Mouse (Mus musculus) layer of hippocampus, postnatal 10 days (tissue): Measurements from ENCODE around the gene Eno3. TPM values are rescaled to one million over a fixed set of nuclear protein-coding genes. Genes with fewer than 3 reads are reported as not detected.
A peak's percentile ranks its signal among the peaks of the same experiment; 100 is the strongest.

Experiments
- DNase-seq, 2 experiments: peaks; one replicate each; pipeline ENCODE4 v3.0.0; 2021; ENCODE audit warnings: low spot score in 2 of 2
- total RNA-seq, 2 experiments: library from RNA; stranded (reverse); gene quantifications; 2 replicates each; pipeline ENCODE4 v1.2.3; 2021

Gene Eno3
- total RNA-seq, 2 experiments from 2014 or later = 5.1 to 10.5 TPM

DNA sequence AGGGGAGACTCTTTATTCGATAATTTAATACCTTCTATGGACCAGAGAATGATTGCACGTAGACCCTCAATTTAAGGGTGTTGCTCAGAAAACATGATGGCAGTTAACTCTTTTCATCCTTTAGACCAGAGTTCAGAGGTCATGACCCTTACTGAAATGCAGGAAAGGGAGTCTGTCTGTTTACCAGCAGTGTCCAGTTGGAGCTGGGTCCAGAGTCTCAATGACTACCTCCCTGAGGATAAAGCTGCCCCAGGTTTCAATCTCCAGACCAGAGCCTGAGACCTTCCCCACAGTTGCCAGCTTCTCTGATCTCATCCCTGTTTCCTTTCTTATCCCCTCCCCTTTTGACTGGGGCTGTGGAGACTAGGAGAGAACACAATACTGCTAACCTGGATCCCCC is 21.6 kb downstream of the Eno3 start:
- no peak for DNase-seq

DNA sequence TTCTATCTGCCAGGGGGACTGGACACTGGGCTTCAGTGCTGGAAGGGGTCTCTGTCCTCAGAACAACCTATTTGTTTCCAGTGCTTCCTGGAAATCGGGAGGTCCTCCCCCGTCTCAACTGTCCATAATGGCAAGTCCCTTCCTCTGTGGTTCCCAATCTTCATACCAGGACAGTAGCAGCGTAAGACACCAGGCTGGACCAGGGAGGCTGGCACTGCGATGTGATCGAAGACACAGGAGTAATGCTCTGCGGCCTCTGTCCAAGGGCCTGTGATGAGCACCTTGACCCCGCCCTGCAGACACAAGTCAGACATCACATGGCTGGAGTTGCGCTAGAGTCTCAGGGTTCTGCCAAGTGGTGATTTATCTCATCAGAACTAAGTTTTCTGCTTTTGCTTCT is 22.4 kb downstream of the Eno3 start:
- DNase-seq = no peak

DNA sequence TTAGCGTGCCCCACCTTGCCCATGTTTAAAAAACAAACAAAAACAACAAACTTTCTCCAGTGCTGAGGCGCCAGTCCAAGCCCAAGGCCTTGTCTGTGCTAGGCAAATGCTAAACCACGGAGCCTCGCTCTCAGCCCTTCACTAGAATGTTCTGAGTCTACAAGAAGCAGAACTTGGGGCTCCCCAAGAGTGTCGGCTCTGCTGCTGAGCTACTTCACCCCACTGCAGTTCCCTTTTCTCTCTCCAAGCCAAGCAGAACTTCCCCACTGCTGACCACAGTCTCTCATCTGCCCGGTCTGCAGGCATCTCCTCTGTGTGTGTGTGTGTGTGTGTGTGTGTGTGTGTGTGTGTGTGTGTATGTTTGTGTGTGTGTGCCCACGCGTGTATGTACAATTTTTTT is 22.9 kb downstream of the Eno3 start:
- DNase-seq = no peak

DNA sequence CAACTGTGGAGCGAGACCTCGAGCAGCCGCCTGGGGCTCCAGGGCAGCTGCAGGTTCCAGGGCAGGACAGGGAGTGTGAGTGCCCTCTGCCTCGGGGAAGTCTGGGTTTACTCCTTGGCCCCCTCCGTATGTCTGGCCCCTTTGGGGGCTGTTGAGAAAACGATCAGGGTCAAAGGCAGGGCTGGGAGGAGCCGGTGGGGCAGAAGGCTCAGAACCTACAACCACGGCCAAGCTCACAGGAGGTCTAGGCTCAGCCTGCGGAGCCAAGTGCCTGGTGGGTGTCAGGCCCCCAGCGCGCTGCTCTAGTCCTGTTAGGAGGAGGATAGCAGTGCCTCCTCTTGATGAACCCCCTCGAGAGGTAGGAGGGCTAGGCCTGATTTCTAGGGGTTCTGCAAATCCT is 24.2 kb downstream of the Eno3 start:
- DNase-seq = no peak

DNA sequence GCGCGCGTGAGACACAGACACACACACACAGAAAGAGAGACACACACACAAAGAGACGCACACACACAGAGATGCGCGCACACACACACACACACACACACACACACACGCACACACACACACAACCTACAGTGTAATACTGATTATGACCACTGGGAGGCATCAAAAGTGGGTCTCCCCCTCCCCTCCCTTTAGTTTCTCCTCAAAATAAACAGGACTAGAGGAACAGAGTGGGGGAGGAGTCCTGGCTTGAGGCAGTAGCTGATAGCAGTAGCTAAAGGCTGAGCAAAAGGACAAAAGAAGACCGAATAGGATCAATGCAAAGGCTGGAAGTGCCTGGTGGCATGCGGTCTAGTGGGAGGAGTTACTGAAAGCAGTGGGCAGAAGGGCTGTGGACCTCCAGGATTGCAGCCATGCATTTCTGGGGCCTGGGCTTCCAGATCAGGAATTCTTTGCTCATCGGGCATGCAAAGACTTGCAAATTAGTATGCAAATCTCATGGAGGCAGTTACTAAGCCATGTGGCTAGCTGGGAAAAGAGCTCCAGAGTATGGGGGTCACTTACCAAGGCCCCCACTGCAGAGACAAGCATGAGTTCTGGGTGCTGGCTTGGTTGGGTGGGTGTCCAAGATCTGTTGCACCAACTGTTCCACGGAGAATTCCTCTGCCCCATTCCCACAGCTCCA is 25.0 kb downstream of the Eno3 start:
- DNase-seq = peak; percentile 64 to 69

DNA sequence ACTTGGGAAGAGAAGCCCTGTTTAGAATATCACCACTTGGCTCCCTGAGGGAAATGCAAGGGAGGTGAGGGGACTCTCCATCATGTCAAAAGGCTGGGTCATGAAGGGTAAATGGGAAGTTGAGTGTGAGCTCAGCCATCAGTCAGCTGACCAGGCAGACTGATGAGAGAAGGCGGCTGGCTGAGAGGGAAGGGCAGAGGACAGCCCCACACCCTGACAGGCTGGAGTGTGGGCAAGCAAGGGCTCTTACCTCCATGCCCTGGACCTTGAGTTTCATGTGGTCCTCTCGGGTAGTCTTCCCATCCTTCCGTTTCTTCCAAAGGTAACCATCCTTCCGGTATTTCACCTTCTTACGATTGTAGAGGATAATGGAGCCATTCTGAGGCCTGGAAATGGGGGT is 26.6 kb downstream of the Eno3 start:
- no peak for DNase-seq

DNA sequence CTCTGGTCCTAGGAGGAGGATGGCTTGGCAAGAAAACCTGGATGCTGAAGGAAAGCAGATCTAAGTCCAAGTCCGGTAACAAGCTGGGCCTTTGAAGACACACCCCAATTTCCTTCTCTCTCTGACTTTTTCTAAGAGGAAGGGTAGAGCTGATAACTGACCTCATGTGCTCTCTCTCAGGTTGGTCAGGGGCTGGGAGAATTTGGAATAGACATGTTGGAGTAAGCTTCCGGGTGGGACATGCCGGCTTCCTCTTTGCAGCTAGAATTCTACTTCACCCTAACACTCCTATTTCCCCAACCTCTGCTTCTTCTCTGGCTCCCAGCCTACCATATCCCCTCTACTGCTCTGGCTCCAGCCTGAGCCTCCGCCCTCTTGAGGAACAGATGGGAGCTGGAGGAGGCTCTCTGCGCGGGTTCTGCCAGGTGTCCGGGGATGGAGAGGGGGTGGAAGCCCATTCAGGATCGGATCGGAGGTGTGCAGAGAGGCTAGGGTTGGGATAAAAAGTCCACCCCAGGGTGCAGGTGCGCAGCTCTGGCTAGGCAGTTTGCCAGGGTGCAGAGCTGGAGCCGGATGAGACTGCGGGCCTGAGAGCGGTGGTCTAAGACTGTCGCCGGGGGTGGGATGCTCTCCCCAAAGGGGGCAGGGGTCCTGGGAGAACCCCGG is 30.0 kb downstream of the Eno3 start:
- peak; percentile 58 to 59 for DNase-seq

DNA sequence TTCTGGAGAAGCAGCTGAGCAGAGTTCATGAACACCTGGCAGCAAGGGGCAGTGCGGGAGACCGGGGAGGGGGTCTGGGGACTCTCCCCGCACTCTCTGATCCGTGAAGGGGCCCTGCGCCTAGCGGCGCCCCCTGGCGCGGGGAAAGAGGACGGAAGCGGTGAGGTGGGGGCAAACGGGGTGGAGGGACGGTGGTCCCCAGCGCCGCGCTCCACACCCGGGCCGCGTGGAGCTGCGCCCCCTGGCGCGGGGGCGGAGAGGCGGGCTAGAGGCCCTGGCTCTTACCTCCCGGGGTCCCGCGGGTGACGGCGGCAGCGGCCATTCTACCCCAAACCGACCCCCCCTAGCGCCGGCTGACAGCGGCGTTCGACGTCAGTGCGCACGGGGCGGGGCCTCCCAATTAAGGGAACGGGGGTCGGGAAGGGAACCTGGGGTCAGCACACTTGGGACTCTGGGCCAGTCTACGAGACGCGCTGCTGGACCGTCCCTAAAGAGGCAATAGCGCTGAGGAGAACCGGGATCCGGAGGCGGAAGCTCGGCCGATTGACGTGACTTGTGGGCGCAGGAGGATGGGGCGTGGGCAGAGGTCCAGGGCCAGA is 30.7 kb downstream of the Eno3 start, which contains the start of gene Camta2:
Camta2 (minus strand) TSS at position 505 of the 599 bp plus-strand sequence.
- peak; percentile 90 to 92 for DNase-seq

DNA sequence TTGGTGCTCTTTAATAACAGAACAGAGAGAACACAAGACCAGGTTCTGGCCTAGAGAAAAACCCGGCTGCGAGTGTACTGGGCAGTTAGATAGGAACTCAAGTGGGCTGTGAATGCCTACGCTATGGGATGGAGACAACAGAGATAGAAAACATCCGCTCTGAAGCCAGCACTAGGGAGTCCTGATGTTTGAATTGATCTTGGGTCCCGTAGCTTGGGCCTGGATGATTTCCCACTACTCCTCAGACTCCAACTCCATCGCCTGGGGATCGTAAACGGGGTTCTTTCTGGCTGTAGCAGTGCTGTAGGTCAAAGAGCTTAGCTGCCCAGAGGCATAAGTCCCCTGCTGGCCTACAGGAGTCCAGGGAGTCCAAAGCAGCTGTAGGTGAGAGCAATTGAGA is 31.4 kb downstream of the Eno3 start:
- DNase-seq = no peak

DNA sequence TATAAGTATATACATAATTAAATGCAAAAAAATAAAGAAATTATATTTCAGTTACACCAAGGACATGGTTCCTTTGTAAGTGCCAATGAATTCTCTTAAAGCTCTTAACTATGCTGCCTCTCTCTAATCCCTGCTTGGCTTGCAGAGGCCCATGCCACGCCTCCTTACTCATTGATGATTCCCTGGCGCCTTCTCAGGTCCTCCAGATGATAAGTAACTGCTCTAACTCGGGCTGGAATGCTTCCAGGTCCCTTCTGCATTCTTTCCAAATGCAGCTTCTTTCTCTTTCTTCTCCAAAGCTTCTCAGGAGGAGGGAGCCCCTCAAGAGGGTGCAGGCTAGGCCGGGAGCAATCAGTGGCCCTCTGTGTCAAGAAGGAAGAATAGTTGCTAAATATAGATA is 32.6 kb downstream of the Eno3 start:
- no peak for DNase-seq

DNA sequence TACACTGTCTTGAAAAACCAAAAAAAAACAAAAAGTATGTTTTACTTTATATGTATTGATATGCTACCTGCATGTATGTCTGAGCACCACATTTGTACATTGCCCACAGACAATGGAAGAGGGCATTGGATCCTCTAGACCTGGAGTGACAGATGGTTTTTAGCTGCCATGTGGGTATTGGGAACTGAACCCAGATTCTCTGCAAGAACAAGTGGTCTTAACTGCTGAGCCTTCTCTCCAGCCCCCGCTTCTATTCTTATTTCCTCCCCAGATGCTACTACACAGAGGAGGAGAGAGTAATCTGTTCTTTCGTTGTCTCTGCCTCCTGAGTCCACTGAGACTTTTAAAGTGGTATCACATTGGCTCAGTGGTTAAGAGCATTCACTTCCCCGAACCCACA is 36.5 kb downstream of the Eno3 start:
- no peak for DNase-seq

DNA sequence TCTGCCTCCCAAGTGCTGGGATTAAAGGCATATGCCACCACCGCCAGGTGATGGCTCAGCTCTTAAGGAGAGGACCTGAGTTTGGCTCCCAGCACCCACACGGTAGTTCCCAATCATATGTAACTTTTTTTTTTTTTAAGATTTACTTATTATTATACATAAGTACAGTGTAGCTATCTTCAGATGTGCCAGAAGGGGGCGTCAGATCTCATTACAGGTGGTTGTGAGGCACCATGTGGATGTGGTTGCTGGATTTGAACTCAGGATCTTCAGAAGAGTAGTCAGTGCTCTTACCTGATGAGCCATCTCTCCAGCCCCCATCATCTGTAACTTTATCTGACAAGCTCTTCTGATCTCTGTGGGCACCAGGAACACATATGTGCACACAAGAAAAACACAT is 40.4 kb downstream of the Eno3 start:
- DNase-seq = no peak

DNA sequence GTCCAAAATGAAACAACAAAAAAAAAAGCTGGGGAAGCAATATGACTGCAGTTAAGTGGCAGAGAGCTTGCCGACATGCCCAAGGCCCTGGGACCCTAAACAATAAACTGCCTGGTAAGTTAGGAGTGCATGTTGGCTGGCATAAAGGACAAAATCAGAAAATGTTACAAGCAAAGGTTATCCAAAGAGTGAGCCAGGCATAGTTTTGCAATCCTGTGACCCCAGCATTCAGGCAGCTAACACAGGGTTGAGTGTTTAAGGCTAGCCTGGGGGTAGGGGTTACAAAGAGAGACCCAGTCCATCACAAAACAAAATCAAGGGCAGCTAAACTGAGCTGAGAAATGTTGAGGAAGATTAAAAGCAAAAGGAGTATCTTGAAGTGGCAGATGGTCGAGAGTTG is 42.0 kb downstream of the Eno3 start:
- DNase-seq = no peak

DNA sequence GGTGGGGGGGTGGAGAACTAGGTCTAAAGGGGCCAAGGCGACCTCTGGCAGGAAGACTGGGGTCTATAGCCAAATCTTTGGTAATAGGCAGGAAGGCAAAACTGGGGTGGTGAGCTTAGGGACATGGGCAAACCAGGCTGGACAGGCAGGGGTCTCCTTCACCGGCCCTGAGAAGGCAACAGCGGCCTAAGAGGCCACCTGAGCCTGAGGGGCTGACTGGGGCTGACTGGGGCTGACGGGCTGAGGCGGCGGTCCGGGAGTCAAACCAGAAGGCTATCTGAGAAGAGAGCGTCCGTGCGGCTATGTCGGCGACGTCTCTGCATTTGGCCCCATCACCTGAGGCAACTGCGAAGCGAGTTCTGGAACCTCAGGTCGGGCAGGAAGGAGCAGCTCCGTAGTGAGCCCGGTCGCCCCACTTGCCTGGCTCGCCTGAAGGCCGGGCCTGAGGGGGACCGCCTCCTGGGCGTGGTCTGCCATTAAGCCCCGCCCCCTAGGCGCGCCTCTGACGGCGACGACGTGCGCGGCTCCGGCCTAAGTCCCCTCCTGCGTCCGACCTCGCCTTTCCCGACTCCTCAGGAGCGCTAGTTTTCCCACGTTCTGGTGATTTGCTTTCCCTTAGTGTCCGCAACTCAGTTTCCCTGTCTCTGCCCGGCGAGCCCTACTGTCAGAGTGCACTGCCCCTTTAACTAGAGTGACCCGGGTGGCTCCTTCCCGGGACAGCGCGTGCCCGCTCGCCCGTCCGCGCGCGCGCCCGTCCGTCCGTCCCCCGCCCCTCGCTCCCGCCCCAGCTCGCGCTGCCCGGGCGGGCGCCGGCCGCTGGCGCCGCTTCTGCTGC is 42.9 kb downstream of the Eno3 start, which contains the start of the genes Inca1 and Kif1c:
Inca1 (minus strand) TSS at position 434 of the 835 bp plus-strand sequence.
Kif1c (plus strand) TSS at position 827 of the 835 bp plus-strand sequence.
- peak; percentile 98 for DNase-seq

DNA sequence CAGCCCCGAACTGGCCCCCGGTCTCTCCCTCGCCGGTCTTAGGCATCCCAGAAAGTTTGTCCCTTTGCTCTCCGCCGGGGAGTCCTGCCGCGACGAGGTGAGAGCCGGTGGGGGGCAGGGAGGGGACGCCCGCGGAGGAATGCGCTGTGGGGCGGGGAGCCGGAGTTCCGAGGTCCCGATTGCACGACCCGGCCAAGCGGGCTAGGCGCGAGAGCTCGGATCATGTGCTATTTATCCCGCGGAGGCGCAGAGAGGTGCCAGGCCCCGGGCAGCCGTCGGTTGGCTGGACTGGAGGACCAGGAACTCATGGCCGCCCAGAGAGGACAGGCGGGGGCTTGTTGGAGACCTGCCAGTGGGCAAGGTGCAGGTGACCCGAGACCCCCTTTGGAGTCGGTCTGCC is 43.6 kb downstream of the Eno3 start:
- peak; percentile 60 to 72 for DNase-seq

DNA sequence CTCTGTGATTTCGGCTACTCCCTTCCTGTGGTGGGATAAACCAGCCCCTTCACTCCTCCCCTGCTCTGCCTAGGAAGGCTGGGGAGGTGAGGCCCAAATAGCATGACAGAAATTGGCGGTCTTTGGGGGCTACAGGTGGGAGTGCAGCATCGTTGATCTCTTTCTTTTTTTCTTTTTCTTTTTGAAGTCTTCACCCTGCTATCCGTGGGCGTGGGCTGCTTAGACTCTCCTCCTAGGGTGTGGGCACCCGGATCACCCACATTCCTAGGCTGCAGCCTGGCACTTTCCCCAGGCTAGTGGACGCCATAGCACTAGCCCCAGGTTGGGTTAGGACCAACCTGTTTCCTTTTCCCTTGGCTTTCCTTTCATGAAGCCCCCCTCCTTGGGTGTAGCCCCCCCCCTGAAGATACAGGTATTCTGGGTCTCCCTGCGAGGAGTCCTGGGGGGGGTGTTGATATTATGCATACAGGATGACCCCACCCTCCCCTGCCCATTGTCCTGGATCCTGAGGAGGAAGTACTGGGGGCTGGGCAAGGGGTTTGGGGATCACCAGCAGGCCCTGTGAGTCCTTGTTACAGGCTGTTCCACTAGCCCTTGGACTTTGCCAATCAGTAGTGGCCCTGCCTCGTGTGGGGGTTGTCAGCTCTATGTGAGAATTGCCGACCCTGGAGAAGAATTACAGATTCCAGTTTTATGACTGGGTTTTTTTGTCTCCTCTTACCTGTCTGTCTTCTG is 44.4 kb downstream of the Eno3 start:
- DNase-seq = no peak

DNA sequence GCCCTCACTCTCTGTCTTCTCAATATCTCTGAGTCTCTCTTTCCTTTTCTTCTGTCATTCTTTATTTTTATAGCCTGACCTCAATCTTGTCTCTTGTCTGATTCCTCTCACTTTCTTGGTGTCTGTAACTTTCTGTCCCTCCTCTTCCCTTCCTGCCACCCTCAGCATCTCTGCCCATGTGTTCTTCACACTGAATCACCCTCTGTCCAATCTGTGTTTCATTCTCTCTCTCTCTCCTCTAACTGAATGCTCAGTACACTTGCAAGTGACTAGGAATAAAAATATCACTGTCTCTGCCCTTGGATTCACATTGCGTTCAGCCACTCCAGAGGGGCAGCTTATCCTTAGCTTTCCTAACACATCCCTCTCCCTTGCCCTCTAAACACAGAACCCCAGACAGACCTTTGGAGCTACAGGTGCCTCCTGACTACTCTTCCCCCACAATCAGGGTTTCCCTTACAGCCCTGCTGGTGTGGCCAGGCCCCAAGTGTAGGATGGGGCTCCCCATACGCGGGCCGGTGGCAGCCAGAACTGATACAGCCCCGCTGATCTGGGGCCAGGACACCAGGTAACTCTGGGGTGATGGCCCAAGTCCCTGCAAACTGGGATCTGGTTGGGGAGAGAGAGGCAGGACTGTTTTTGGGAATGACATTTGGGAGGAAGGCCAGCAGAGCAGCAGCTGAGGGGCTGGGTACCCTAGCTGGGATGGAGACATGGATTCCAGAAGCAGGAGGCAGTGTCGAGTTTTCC is 45.2 kb downstream of the Eno3 start:
- no peak for DNase-seq

DNA sequence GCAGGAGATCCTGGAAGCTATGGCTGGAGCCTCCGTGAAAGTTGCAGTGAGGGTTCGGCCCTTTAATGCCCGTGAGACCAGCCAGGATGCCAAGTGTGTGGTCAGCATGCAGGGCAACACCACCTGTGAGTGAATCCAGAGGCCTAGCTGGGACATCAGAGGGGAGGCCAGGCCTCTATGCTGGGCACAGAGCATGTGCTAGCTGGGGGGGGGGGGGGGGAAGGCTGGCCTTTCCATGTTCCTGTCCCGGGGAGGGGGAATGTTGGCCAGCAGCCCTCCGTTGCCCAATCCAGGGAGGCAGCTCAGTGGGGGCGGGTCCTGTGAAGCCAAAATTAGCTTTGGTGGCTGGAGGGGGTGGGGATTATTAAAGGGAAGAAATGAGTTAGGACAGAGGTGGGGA is 45.8 kb downstream of the Eno3 start:
- DNase-seq = no peak

DNA sequence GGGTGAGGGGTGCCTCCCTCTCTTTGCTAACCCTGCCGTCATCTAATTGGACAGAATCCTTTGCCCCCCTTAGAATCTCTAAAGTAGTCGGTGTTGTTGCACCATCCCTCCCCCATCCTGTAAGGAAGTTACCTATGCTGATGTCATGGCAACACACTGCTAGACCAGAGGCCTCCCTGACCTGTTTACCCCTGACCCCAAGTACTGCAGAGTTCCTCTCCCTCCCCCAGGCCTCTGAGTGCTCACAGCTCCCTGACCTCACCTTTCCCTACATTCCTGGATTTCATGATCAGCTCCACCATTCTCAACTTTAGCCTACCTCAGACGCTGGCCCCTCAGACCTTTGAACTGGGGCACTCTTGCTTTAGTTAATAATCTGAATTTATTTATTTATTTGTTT is 49.1 kb downstream of the Eno3 start:
- no peak for DNase-seq

DNA sequence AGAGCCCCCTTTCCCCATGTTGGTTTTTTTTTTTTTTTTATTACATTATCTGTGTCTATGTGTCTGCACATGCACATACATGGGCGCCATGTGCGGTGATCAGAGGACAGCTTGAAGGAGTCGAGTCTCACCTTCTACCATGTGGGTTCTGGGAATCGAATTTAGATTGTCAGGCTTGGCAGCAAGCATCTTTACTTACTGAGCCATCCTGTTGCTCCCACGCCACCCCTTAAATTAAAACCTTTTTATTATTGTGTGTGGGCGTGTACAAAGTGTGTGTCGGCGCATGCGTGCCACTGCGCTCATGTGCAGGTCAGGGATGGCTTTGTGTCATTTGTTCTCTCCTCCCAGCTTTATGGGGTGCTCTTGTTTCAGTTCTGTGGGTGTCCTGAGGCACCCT is 54.0 kb downstream of the Eno3 start:
- DNase-seq = no peak
